ENCODE assay signal across 8 mouse cellular contexts in genomic region chr2:165692944-165693660, GRCm38 (mm10).
A peak's percentile ranks its signal among the peaks of the same experiment; 100 is the strongest.
DNase-seq lines count a peak whose midpoint lies in the region; ATAC-seq and TF ChIP-seq lines count a peak whose summit lies in the region.

No protein-coding gene starts in this region.

- intact Hi-C loops in heart, postnatal 14 days (cut with DNase I): loop anchor here (5.0 kb wide), 1 partner anchor 166 kb away; no protein-coding TSS in a partner anchor
- intact Hi-C loops in left cerebral cortex, postnatal 36 days (cut with DNase I): no loop called here

- no peaks in the 10 kb centered on the region for H3K4me1 ChIP-seq in hindbrain, embryonic 16.5 days (ENCODE audit: control insufficient read depth, insufficient read depth, low read depth, low read length)
- H3K4me1 ChIP-seq in hindbrain, embryonic 14.5 days (replicated peaks; ENCODE audit: control insufficient read depth, insufficient read depth, low read length): no peaks in the 10 kb centered on the region
- peaks cover 11% of the 10 kb centered on the region for H3K4me1 ChIP-seq in cerebellum, adult 2 months (ENCODE audit: control insufficient read depth, insufficient read depth, low read length)
- no peaks in the 10 kb centered on the region; the same call in 1 of the 2 replicates for H3K4me1 ChIP-seq in lung, adult 2 months (ENCODE audit: control insufficient read depth, insufficient read depth, low read length)
- H3K4me1 ChIP-seq in midbrain, embryonic 16.5 days (ENCODE audit: control insufficient read depth, insufficient read depth, low read length): no peaks in the 10 kb centered on the region

- 60% methylated on average over 4 of the region's 4 CpGs for whole genome bisulfite sequencing in hindbrain, embryonic 16.5 days
- WGBS in hindbrain, embryonic 14.5 days: 68% methylated on average over 4 of the region's 4 CpGs
- WGBS in cerebellum, adult 2 months: 14% methylated on average over 4 of the region's 4 CpGs
- WGBS in lung, adult 2 months: 28% methylated on average over 4 of the region's 4 CpGs
- WGBS in midbrain, embryonic 16.5 days: 78% methylated on average over 4 of the region's 4 CpGs

- 0 out of 2 replicates have a peak, but pooled peaks have one; percentile 48 for ATAC-seq in hindbrain, embryonic 16.5 days
- ATAC-seq in hindbrain, embryonic 14.5 days (ENCODE audit: low FRiP score): no peak
- no peak for ATAC-seq in midbrain, embryonic 16.5 days

- TF ChIP-seq POLR2A in cerebellum, adult 2 months (IDR thresholded peaks at IDR 0.05; ENCODE audit: borderline replicate concordance, insufficient read depth, low read length): no peak
- TF ChIP-seq POLR2A in lung, adult 2 months (IDR thresholded peaks at IDR 0.05; ENCODE audit: borderline replicate concordance, extremely low read depth, low read depth, low read length): no peak

- no peak overlapping the region for H3K27ac ChIP-seq in hindbrain, embryonic 16.5 days (ENCODE audit: low read depth, low read length)
- no peak overlapping the region for H3K27ac ChIP-seq in hindbrain, embryonic 14.5 days
- no peak overlapping the region for H3K27ac ChIP-seq in cerebellum, adult 2 months (ENCODE audit: insufficient read depth, low read length)
- H3K27ac ChIP-seq in midbrain, embryonic 16.5 days (ENCODE audit: low read length): no peak overlapping the region

- peak; percentile 44; the same call in 1 of the 2 replicates for TF ChIP-seq CTCF in cerebellum, adult 2 months (IDR thresholded peaks at IDR 0.05; ENCODE audit: borderline replicate concordance, insufficient read depth, low read depth, low read length)
- no peak for TF ChIP-seq CTCF in lung, adult 2 months (IDR thresholded peaks at IDR 0.05; ENCODE audit: insufficient read depth, low read length)

- no peaks in the 10 kb centered on the region for H3K9me3 ChIP-seq in hindbrain, embryonic 16.5 days (ENCODE audit: control insufficient read depth, low read length)
- H3K9me3 ChIP-seq in hindbrain, embryonic 14.5 days (ENCODE audit: control insufficient read depth, low read length): no peaks in the 10 kb centered on the region
- no peaks in the 10 kb centered on the region for H3K9me3 ChIP-seq in midbrain, embryonic 16.5 days (replicated peaks; ENCODE audit: control insufficient read depth, low read length, poor library complexity, severe bottlenecking)

- H3K36me3 ChIP-seq in hindbrain, embryonic 16.5 days (ENCODE audit: control insufficient read depth, insufficient read depth, low read length): no peaks in the 10 kb centered on the region
- no peaks in the 10 kb centered on the region for H3K36me3 ChIP-seq in hindbrain, embryonic 14.5 days (replicated peaks; ENCODE audit: control insufficient read depth, insufficient read depth)
- H3K36me3 ChIP-seq in midbrain, embryonic 16.5 days (ENCODE audit: control insufficient read depth, insufficient read depth, low read length): no peaks in the 10 kb centered on the region

- DNase-seq in hindbrain, embryonic 14.5 days (ENCODE audit: low spot score): no peak
- DNase-seq in cerebellum, adult 2 months: peak; percentile 66 to 77
- DNase-seq in heart, postnatal 14 days: peak; percentile 41 to 61
- DNase-seq in lung, adult 2 months: peak; percentile 62
- DNase-seq in urinary bladder, postnatal 14 days (ENCODE audit: low spot score): peak; percentile 86
- no peak for DNase-seq in left cerebral cortex, postnatal 36 days (ENCODE audit: low spot score in 2 of 2)

- no peak overlapping the region for H3K4me3 ChIP-seq in hindbrain, embryonic 16.5 days (ENCODE audit: low read length)
- no peak overlapping the region for H3K4me3 ChIP-seq in hindbrain, embryonic 14.5 days (replicated peaks; ENCODE audit: low read length)
- H3K4me3 ChIP-seq in cerebellum, adult 2 months (replicated peaks; ENCODE audit: insufficient read depth, low read depth, low read length): no peak overlapping the region
- no peak overlapping the region for H3K4me3 ChIP-seq in lung, adult 2 months (replicated peaks; ENCODE audit: extremely low read depth, low read depth, low read length)
- no peak overlapping the region for H3K4me3 ChIP-seq in midbrain, embryonic 16.5 days (ENCODE audit: low read depth, low read length)

- no peaks in the 10 kb centered on the region for H3K27me3 ChIP-seq in hindbrain, embryonic 16.5 days (replicated peaks; ENCODE audit: control insufficient read depth, insufficient read depth, low read length)
- H3K27me3 ChIP-seq in hindbrain, embryonic 14.5 days (ENCODE audit: control insufficient read depth, insufficient read depth, low read length): no peaks in the 10 kb centered on the region
- no peaks in the 10 kb centered on the region for H3K27me3 ChIP-seq in cerebellum, adult 2 months (ENCODE audit: control insufficient read depth, insufficient read depth, low read length)
- no peaks in the 10 kb centered on the region for H3K27me3 ChIP-seq in midbrain, embryonic 16.5 days (ENCODE audit: control insufficient read depth, insufficient read depth, low read depth, low read length)

- no peak overlapping the region for H3K4me2 ChIP-seq in hindbrain, embryonic 16.5 days (ENCODE audit: low read length)
- H3K4me2 ChIP-seq in hindbrain, embryonic 14.5 days (replicated peaks): no peak overlapping the region
- H3K4me2 ChIP-seq in midbrain, embryonic 16.5 days (ENCODE audit: low read length): no peak overlapping the region

- H3K9ac ChIP-seq in hindbrain, embryonic 16.5 days (ENCODE audit: low read depth, low read length): no peak overlapping the region
- no peak overlapping the region for H3K9ac ChIP-seq in hindbrain, embryonic 14.5 days
- H3K9ac ChIP-seq in midbrain, embryonic 16.5 days (ENCODE audit: low read depth, low read length): no peak overlapping the region

Comparison
In these comparisons a context has a peak if more than half of its experiments do, and no peak if none do; other contexts are left out.
1. DNase-seq: peak in cerebellum, adult 2 months (2 of 2), heart, postnatal 14 days (2 of 2), lung, adult 2 months (single experiment) and urinary bladder, postnatal 14 days (single experiment); none in hindbrain, embryonic 14.5 days (single experiment) and left cerebral cortex, postnatal 36 days (0 of 2).